Comparison of ENCODE assay signal across 13 mouse cellular contexts in genomic region chr5:102373972-102374755, GRCm38 (mm10).
DNase-seq lines count a peak whose midpoint lies in the region; ATAC-seq and TF ChIP-seq lines count a peak whose summit lies in the region.
"Had no signal": no experiment of that assay in that cellular context is flagged by ENCODE, and none has a peak within 500 bp of the region (broad histone marks: within the 10 kb centered on the region; RNA-seq: fewer than 3 reads in every experiment).

No protein-coding gene starts in this region.

- H3K4me3 ChIP-seq in lung, embryonic 14.5 days (ENCODE audit: low read depth, low read length) = no peak overlapping the region
- H3K4me3 ChIP-seq in forebrain, embryonic 13.5 days = no peak overlapping the region
- H3K4me3 ChIP-seq in limb, embryonic 10.5 days = no peak overlapping the region
- no peak overlapping the region for H3K4me3 ChIP-seq in neural tube, embryonic 14.5 days (ENCODE audit: low read depth, low read length)

- no peak overlapping the region for H3K27ac ChIP-seq in lung, embryonic 14.5 days (ENCODE audit: low read depth)
- H3K27ac ChIP-seq in forebrain, embryonic 13.5 days = no peak overlapping the region
- H3K27ac ChIP-seq in limb, embryonic 10.5 days = no peak overlapping the region
- no peak overlapping the region for H3K27ac ChIP-seq in neural tube, embryonic 14.5 days (ENCODE audit: low read depth, low read length)
- H3K27ac ChIP-seq: macrophage had no signal

- no peak overlapping the region for H3K9ac ChIP-seq in lung, embryonic 14.5 days
- no peak overlapping the region for H3K9ac ChIP-seq in forebrain, embryonic 13.5 days
- no peak overlapping the region for H3K9ac ChIP-seq in neural tube, embryonic 14.5 days (replicated peaks; ENCODE audit: low read depth, low read length)

- H3K4me2 ChIP-seq in lung, embryonic 14.5 days = no peak overlapping the region
- H3K4me2 ChIP-seq in forebrain, embryonic 13.5 days = peak overlapping the region; percentile 22; the same call in 1 of the 2 replicates
- H3K4me2 ChIP-seq in neural tube, embryonic 14.5 days (ENCODE audit: low read depth, low read length) = no peak overlapping the region

- H3K27me3 ChIP-seq in lung, embryonic 14.5 days (ENCODE audit: insufficient read depth, low read length) = no peaks in the 10 kb centered on the region
- no peaks in the 10 kb centered on the region for H3K27me3 ChIP-seq in forebrain, embryonic 13.5 days
- H3K27me3 ChIP-seq in limb, embryonic 10.5 days (ENCODE audit: low read depth, poor library complexity, severe bottlenecking) = no peaks in the 10 kb centered on the region
- H3K27me3 ChIP-seq in neural tube, embryonic 14.5 days (ENCODE audit: control insufficient read depth, insufficient read depth, low read length) = no peaks in the 10 kb centered on the region

- peak; percentile 24; the same call in 1 of the 2 replicates for ATAC-seq in lung, embryonic 14.5 days (ENCODE audit: insufficient read depth)
- ATAC-seq in forebrain, embryonic 13.5 days = peak; percentile 64; the same call in 1 of the 2 replicates
- peak; percentile 56 for ATAC-seq in neural tube, embryonic 14.5 days (ENCODE audit: low read depth)

- no peak for TF ChIP-seq CTCF in lung, embryonic 14.5 days (IDR thresholded peaks at IDR 0.05; ENCODE audit: low read depth)

- no peak for DNase-seq in lung, embryonic 14.5 days
- DNase-seq in lung, postnatal 14 days = no peak
- peak; percentile 63 for DNase-seq in limb, embryonic 10.5 days (ENCODE audit: low spot score)
- DNase-seq in layer of hippocampus, adult 9-11 months = no peak
- no peak for DNase-seq in frontal cortex, adult 2 months (ENCODE audit: extremely low spot score in 1 of 2, low spot score in 1 of 2)
- DNase-seq in layer of hippocampus, adult 11-12 months (ENCODE audit: low spot score) = no peak
- DNase-seq: adrenal gland, postnatal 10 days; heart, adult 11 months; heart, postnatal 14 days; kidney, adult 8-10 months had no signal

- 66% methylated on average over 11 of the region's 11 CpGs for WGBS in lung, embryonic 14.5 days
- 32% methylated on average over 11 of the region's 11 CpGs for WGBS in forebrain, embryonic 13.5 days
- 28% methylated on average over 11 of the region's 11 CpGs for WGBS in limb, embryonic 10.5 days
- WGBS in neural tube, embryonic 14.5 days = 61% methylated on average over 11 of the region's 11 CpGs

- no peaks in the 10 kb centered on the region for H3K36me3 ChIP-seq in lung, embryonic 14.5 days (ENCODE audit: insufficient read depth)
- H3K36me3 ChIP-seq in forebrain, embryonic 13.5 days (ENCODE audit: poor library complexity, severe bottlenecking) = no peaks in the 10 kb centered on the region
- no peaks in the 10 kb centered on the region for H3K36me3 ChIP-seq in limb, embryonic 10.5 days
- no peaks in the 10 kb centered on the region for H3K36me3 ChIP-seq in neural tube, embryonic 14.5 days (ENCODE audit: control insufficient read depth, insufficient read depth, low read length)

- H3K4me1 ChIP-seq in lung, embryonic 14.5 days (ENCODE audit: insufficient read depth) = no peaks in the 10 kb centered on the region
- peaks cover 5% of the 10 kb centered on the region for H3K4me1 ChIP-seq in forebrain, embryonic 13.5 days
- H3K4me1 ChIP-seq in limb, embryonic 10.5 days = peaks cover 25% of the 10 kb centered on the region
- no peaks in the 10 kb centered on the region for H3K4me1 ChIP-seq in neural tube, embryonic 14.5 days (ENCODE audit: control insufficient read depth, insufficient read depth, low read length)

- no peaks in the 10 kb centered on the region for H3K9me3 ChIP-seq in lung, embryonic 14.5 days (ENCODE audit: low read depth, low read length)
- no peaks in the 10 kb centered on the region for H3K9me3 ChIP-seq in forebrain, embryonic 13.5 days (replicated peaks)
- H3K9me3 ChIP-seq in limb, embryonic 10.5 days (replicated peaks) = no peaks in the 10 kb centered on the region
- no peaks in the 10 kb centered on the region for H3K9me3 ChIP-seq in neural tube, embryonic 14.5 days (ENCODE audit: control insufficient read depth, low read length)
